Mouse (Mus musculus) small intestine, adult 2 months (tissue): ENCODE results near the gene Lyz1.
"Not testable (repeated sequence)": the region's sequence is repeated elsewhere in the genome, so short reads cannot be mapped to it uniquely, and the experiment has no call there.

Source experiments
- CTCF ChIP-seq: fragments of 200-500 bp; IDR thresholded peaks from 2 replicates; pipeline ENCODE4 v1.5.1; 2012; ENCODE audit warnings: low read depth, mild to moderate bottlenecking, control low read depth, inconsistent platforms, low read length, moderate library complexity, mixed read lengths; ENCODE audit not compliant: insufficient replicate concordance, insufficient read length; ENCODE audit errors: extremely low read depth
- POLR2A ChIP-seq: fragments of 200-500 bp; IDR thresholded peaks from 2 replicates; pipeline ENCODE4 v1.6.1; 2012; ENCODE audit warnings: low read depth, mild to moderate bottlenecking, control low read depth, inconsistent platforms, low read length, moderate library complexity

DNA sequence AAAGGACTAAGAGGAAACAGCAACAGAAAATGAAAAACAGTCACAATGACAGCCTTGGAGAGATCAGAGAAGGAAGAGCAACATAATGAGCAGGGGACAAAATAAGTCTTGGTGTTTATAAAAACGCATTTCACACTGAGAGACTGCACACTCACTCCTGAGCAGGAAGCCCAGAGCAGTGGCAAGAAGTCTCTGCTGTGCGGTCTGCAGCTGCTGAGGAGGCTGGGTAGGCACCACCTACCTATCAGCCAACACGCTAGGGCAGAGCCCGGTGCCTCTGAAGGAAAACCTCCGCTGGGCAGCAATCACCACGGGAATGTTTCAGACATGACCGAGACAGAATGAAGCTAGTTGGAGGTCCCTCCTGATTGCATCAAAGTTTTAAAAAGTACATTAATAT lies 18.0 kb downstream of the Lyz1 start:
- TF ChIP-seq CTCF, POLR2A: not testable (repeated sequence)
